Mouse (Mus musculus) bone marrow, adult 2 months (tissue): ENCODE results near the gene Inpp5e.

Experiments used
- CTCF ChIP-seq: fragments of 200-500 bp; IDR thresholded peaks from 2 replicates; pipeline ENCODE4 v1.5.1; 2011; ENCODE audit warnings: low read length, control low read depth; ENCODE audit not compliant: control insufficient read depth, insufficient read depth
- POLR2A ChIP-seq: fragments of 200-500 bp; IDR thresholded peaks from 2 replicates; pipeline ENCODE4 v1.6.1; 2011; ENCODE audit warnings: low read depth, mild to moderate bottlenecking, control low read depth, low read length, borderline replicate concordance; ENCODE audit not compliant: control insufficient read depth

- TF ChIP-seq CTCF, result no peak
- no peak for TF ChIP-seq POLR2A
These were observed 44.1 kb downstream of the Inpp5e start for GRCm38 (mm10) chr2:26364738-26365465.
